8 mouse cellular contexts compared by ENCODE assay signal in genomic region chr4:119173851-119174453, GRCm38 (mm10). TPM values are rescaled to one million over a fixed set of nuclear protein-coding genes. Genes with fewer than 3 reads are reported as not detected.
DNase-seq lines count a peak whose midpoint lies in the region; ATAC-seq and TF ChIP-seq lines count a peak whose summit lies in the region.

Zfp691 (minus strand) TSS chr4:119174195.

- H3K27me3 ChIP-seq in embryonic facial prominence, embryonic 15.5 days, result no peaks in the 10 kb centered on the region
- no peaks in the 10 kb centered on the region for H3K27me3 ChIP-seq in limb, embryonic 14.5 days (ENCODE audit: control insufficient read depth, insufficient read depth, low read length)
- no peaks in the 10 kb centered on the region for H3K27me3 ChIP-seq in midbrain, postnatal 0 days (ENCODE audit: insufficient read depth, low read length)

- H3K27ac ChIP-seq in bone marrow, adult 2 months (ENCODE audit: control insufficient read depth, insufficient read depth, low read depth, low read length, poor library complexity), result peak within 1 kb of the TSS; percentile 28; the same call in 1 of the 2 replicates
- H3K27ac ChIP-seq in embryonic facial prominence, embryonic 15.5 days (replicated peaks), result 0 out of 2 replicates have a peak within 1 kb of the TSS, but pooled peaks have one; percentile 61
- no peak within 1 kb of the TSS for H3K27ac ChIP-seq in limb, embryonic 14.5 days (replicated peaks; ENCODE audit: low read depth, low read length)
- H3K27ac ChIP-seq in midbrain, postnatal 0 days (ENCODE audit: low read depth, low read length), result peak within 1 kb of the TSS; percentile 58

- WGBS in bone marrow, adult 2 months, result under 1% methylated on average over 40 of the region's 40 CpGs
- under 1% methylated on average over 40 of the region's 40 CpGs for whole genome bisulfite sequencing in embryonic facial prominence, embryonic 15.5 days
- WGBS in limb, embryonic 14.5 days, result under 1% methylated on average over 26 of the region's 40 CpGs
- WGBS in midbrain, postnatal 0 days, result under 1% methylated on average over 34 of the region's 40 CpGs

- peak within 1 kb of the TSS; percentile 59 for H3K9ac ChIP-seq in embryonic facial prominence, embryonic 15.5 days
- H3K9ac ChIP-seq in limb, embryonic 14.5 days (ENCODE audit: low read depth, low read length, severe bottlenecking), result peak within 1 kb of the TSS; percentile 84
- peak within 1 kb of the TSS; percentile 76 for H3K9ac ChIP-seq in midbrain, postnatal 0 days (replicated peaks; ENCODE audit: low read length, poor library complexity, severe bottlenecking)

- H3K4me3 ChIP-seq in bone marrow, adult 2 months (replicated peaks; ENCODE audit: control insufficient read depth, low read depth, low read length), result peak within 1 kb of the TSS; percentile 98
- peak within 1 kb of the TSS; percentile 75 for H3K4me3 ChIP-seq in embryonic facial prominence, embryonic 15.5 days (replicated peaks)
- H3K4me3 ChIP-seq in limb, embryonic 14.5 days (replicated peaks; ENCODE audit: low read length), result peak within 1 kb of the TSS; percentile 77
- H3K4me3 ChIP-seq in midbrain, postnatal 0 days (ENCODE audit: low read depth, low read length), result peak within 1 kb of the TSS; percentile 76

- ATAC-seq in embryonic facial prominence, embryonic 15.5 days (ENCODE audit: insufficient number of reproducible peaks, low FRiP score, low TSS enrichment, low read depth), result peak; percentile 99
- peak; percentile 100 for ATAC-seq in limb, embryonic 14.5 days (ENCODE audit: low FRiP score, low read depth)
- peak; percentile 100 for ATAC-seq in midbrain, postnatal 0 days (ENCODE audit: low FRiP score)

- H3K36me3 ChIP-seq in embryonic facial prominence, embryonic 15.5 days, result peaks cover 18% of the 10 kb centered on the region
- H3K36me3 ChIP-seq in limb, embryonic 14.5 days (ENCODE audit: control insufficient read depth, insufficient read depth, low read length), result peaks cover 18% of the 10 kb centered on the region
- H3K36me3 ChIP-seq in midbrain, postnatal 0 days (ENCODE audit: insufficient read depth, low read length), result no peaks in the 10 kb centered on the region

- TF ChIP-seq POLR2A in bone marrow, adult 2 months (IDR thresholded peaks at IDR 0.05; ENCODE audit: borderline replicate concordance, control insufficient read depth, low read depth, low read length), result peak; percentile 85; the same call in 1 of the 2 replicates
- 0 out of 2 replicates have a peak, but pooled peaks have one; percentile 50 for TF ChIP-seq POLR2A in limb, embryonic 14.5 days (IDR thresholded peaks at IDR 0.05; ENCODE audit: borderline replicate concordance, extremely low read depth, insufficient read depth, insufficient read length)

- H3K9me3 ChIP-seq in embryonic facial prominence, embryonic 15.5 days (replicated peaks), result no peaks in the 10 kb centered on the region
- no peaks in the 10 kb centered on the region for H3K9me3 ChIP-seq in limb, embryonic 14.5 days (ENCODE audit: control insufficient read depth, low read length)
- H3K9me3 ChIP-seq in midbrain, postnatal 0 days (ENCODE audit: low read length), result no peaks in the 10 kb centered on the region

- H3K4me2 ChIP-seq in embryonic facial prominence, embryonic 15.5 days (replicated peaks), result peak within 1 kb of the TSS; percentile 60
- H3K4me2 ChIP-seq in limb, embryonic 14.5 days (replicated peaks; ENCODE audit: low read depth, low read length, severe bottlenecking), result peak within 1 kb of the TSS; percentile 79
- H3K4me2 ChIP-seq in midbrain, postnatal 0 days (ENCODE audit: low read depth, low read length, poor library complexity, severe bottlenecking), result peak within 1 kb of the TSS; percentile 60

- H3K4me1 ChIP-seq in bone marrow, adult 2 months (ENCODE audit: control insufficient read depth, insufficient read depth, low read length), result peaks cover 1% of the 10 kb centered on the region
- H3K4me1 ChIP-seq in embryonic facial prominence, embryonic 15.5 days, result peaks cover 17% of the 10 kb centered on the region
- peaks cover 9% of the 10 kb centered on the region for H3K4me1 ChIP-seq in limb, embryonic 14.5 days (ENCODE audit: control insufficient read depth, insufficient read depth, low read length)
- H3K4me1 ChIP-seq in midbrain, postnatal 0 days (ENCODE audit: insufficient read depth, low read length), result no peaks in the 10 kb centered on the region; the same call in 1 of the 2 replicates

- peak; percentile 98 for DNase-seq in 416B (ENCODE audit: low read depth)
- DNase-seq in heart, adult 8-10 months (ENCODE audit: low spot score), result peak; percentile 98
- DNase-seq in kidney, adult 9 months, result peak; percentile 99
- peak; percentile 99 for DNase-seq in limb, embryonic 14.5 days (ENCODE audit: low spot score)
- peak; percentile 99 for DNase-seq in midbrain, postnatal 0 days (ENCODE audit: low spot score)
- DNase-seq in spleen, postnatal 14 days (ENCODE audit: low spot score in 2 of 2), result peak; percentile 85 to 89

- TF ChIP-seq CTCF in bone marrow, adult 2 months (IDR thresholded peaks at IDR 0.05; ENCODE audit: control insufficient read depth, insufficient read depth, low read length), result no peak
- TF ChIP-seq CTCF in midbrain, postnatal 0 days (IDR thresholded peaks at IDR 0.05), result no peak

RNA-seq across cellular contexts. Expression of gene Zfp691, which starts in this region (rescaled TPM):
- 5.8 TPM in 2 replicates for polyA plus RNA-seq in bone marrow, adult 2 months (2011; ENCODE audit: insufficient read depth, insufficient read length, low replicate concordance, missing spikeins)
- 8.1 and 8.3 TPM in 2 replicates for polyA plus RNA-seq in embryonic facial prominence, embryonic 15.5 days (2015; fragmentation: Nextera tagmentation; extraction: Ambion mirVana)
- 10 to 100 TPM; 19.3 to 23.9 (median 22.6) TPM for total RNA-seq in heart, adult 8-10 months (2022)
- 10.6 and 13.1 TPM in 2 replicates for polyA plus RNA-seq in limb, embryonic 14.5 days (2012; rRNA removed)
- polyA plus RNA-seq in limb, embryonic 14.5 days (2014; fragmentation: Nextera tagmentation; extraction: Ambion mirVana), result 7.2 TPM in 2 replicates
- total RNA-seq in midbrain, postnatal 0 days (2014; rRNA removed), result 2.3 and 4.1 TPM in 2 replicates
- polyA plus RNA-seq in midbrain, postnatal 0 days (2015; fragmentation: Nextera tagmentation; extraction: Ambion mirVana), result 2.5 and 3.3 TPM in 2 replicates
